Mouse (Mus musculus) liver, adult 2 months (tissue): ENCODE measurements around the gene Sall4.

Experiments used
- CTCF ChIP-seq: fragments of 200-500 bp; IDR thresholded peaks from 2 replicates; pipeline ENCODE4 v1.5.1; 2011; ENCODE audit warnings: low read depth, low read length, control low read depth
- POLR2A ChIP-seq: fragments of 200-500 bp; IDR thresholded peaks from 2 replicates; pipeline ENCODE4 v1.6.1; 2011; ENCODE audit warnings: low read length, control low read depth; ENCODE audit not compliant: insufficient read depth; ENCODE audit errors: extremely low read depth

GRCm38 (mm10) chr2:168780596-168780995 is 12.9 kb upstream of the Sall4 start:
- TF ChIP-seq POLR2A (no peak), CTCF (no peak)
